Mouse (Mus musculus) testis, adult 10 weeks (tissue): Measurements from ENCODE around the gene Engase. TPM values are rescaled to one million over a fixed set of nuclear protein-coding genes. Genes with fewer than 3 reads are reported as not detected.

Source experiments
- polyA plus RNA-seq: library from polyadenylated mRNA; stranded (reverse); fragments of 350-450 nt; fragmentation: Illumina TruSeq; extraction: RNeasy Lipid Tissue Mini Kit (QIAGEN cat#74804); gene quantifications from one replicate; pipeline ENCODE4 v1.2.3, GENCODE M21; 2014; ENCODE audit warnings: low read depth, low replicate concordance

The Engase gene
- not detected for polyA plus RNA-seq

GRCm38 (mm10) chr11:118476396-118477373 lies at the start of gene Engase:
Gene Engase (plus strand): TSS chr11:118476829.

DNA sequence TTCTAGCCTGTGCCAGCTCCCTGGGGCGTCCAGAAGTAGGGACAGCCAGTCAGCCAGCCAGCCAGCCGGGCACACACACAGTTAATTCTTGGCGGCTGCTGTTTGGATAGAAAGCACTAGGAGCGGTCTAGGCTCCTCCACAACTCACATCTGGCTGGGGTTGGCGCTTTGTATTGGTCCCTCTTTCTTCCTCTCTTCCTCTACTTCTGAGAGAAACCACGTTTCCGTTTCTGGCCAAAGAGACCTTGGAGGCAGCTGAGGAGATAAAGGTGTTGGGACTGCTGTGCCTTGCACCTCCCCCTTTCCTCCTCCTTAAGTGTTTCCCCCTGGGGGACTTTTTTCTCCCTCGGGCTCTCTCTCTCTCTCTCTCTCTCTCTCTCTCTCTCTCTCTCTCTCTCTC lies 48.6 kb upstream of the Engase start, which contains the start of gene C1qtnf1:
C1qtnf1 (plus strand) TSS at position 218 of the 400 bp plus-strand sequence.

Other genes with a start within 250 kb of the Engase start
- 90.3 TPM for gene Cyth1, start 228.2 kb upstream of the Engase start, polyA plus RNA-seq
- gene Usp36, start 186.6 kb upstream of the Engase start, polyA plus RNA-seq = 1.0 TPM
- gene Cep295nl, start 134.3 kb upstream of the Engase start, polyA plus RNA-seq = 102 TPM
- 77.3 TPM for gene Timp2, start 121.1 kb upstream of the Engase start, polyA plus RNA-seq
- 2.0 TPM for gene Lgals3bp, start 74.7 kb upstream of the Engase start, polyA plus RNA-seq
- gene Cant1, start 57.7 kb upstream of the Engase start, polyA plus RNA-seq = 4.0 TPM
- gene C1qtnf1, start 48.6 kb upstream of the Engase start, polyA plus RNA-seq = 0.56 TPM